ENCODE assay signal across 9 mouse cellular contexts in the genomic region with DNA sequence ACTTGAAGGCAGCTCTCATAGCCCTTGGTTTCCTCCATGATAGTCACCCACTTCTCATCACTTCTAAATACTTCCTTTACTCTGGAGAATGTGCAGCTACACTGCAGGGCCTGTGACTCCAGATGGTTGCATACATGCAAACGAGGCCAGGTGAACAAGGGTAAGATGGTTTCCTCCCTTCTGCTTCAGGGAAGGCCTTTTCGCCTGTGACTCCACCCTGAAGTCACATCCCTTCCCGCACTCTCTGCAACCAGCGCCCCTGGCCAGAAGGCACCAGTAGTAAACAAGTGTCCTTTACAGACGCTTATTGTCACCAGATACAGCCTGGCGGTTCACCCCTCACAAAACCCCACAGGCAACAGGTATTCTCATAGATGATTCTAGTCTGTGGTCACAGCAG. TPM values are rescaled to one million over a fixed set of nuclear protein-coding genes. Genes with fewer than 3 reads are reported as not detected.
DNase-seq lines count a peak whose midpoint lies in the region; ATAC-seq and TF ChIP-seq lines count a peak whose summit lies in the region.
"Had no signal": no experiment of that assay in that cellular context is flagged by ENCODE, and none has a peak within 500 bp of the region (broad histone marks: within the 10 kb centered on the region; RNA-seq: fewer than 3 reads in every experiment).

No protein-coding gene starts in this region.

- 60% methylated on average over 6 of the region's 6 CpGs for WGBS in forebrain, embryonic 16.5 days
- WGBS in limb, embryonic 13.5 days, result 49% methylated on average over 6 of the region's 6 CpGs
- WGBS in neural tube, embryonic 14.5 days, result 63% methylated on average over 6 of the region's 6 CpGs

- peak overlapping the region; percentile 67 for H3K4me3 ChIP-seq in layer of hippocampus, adult 2 months
- peak overlapping the region; percentile 58 for H3K4me3 ChIP-seq in forebrain, embryonic 16.5 days (replicated peaks; ENCODE audit: low read length)
- H3K4me3 ChIP-seq in limb, embryonic 13.5 days, result peak overlapping the region; percentile 64
- no peak overlapping the region for H3K4me3 ChIP-seq in neural tube, embryonic 14.5 days (ENCODE audit: low read depth, low read length)

- H3K9me3 ChIP-seq in forebrain, embryonic 16.5 days (ENCODE audit: control insufficient read depth, low read length), result no peaks in the 10 kb centered on the region
- no peaks in the 10 kb centered on the region for H3K9me3 ChIP-seq in limb, embryonic 13.5 days
- no peaks in the 10 kb centered on the region for H3K9me3 ChIP-seq in neural tube, embryonic 14.5 days (ENCODE audit: control insufficient read depth, low read length)

- no peaks in the 10 kb centered on the region for H3K36me3 ChIP-seq in forebrain, embryonic 16.5 days (ENCODE audit: control insufficient read depth, insufficient read depth)
- no peaks in the 10 kb centered on the region for H3K36me3 ChIP-seq in limb, embryonic 13.5 days
- no peaks in the 10 kb centered on the region for H3K36me3 ChIP-seq in neural tube, embryonic 14.5 days (ENCODE audit: control insufficient read depth, insufficient read depth, low read length)
- H3K36me3 ChIP-seq: G1E had no signal

- DNase-seq in layer of hippocampus, adult 2 months (ENCODE audit: low spot score in 2 of 2), result no peak
- DNase-seq in layer of hippocampus, postnatal 25 days (ENCODE audit: extremely low spot score in 1 of 2, low spot score in 1 of 2), result no peak
- no peak for DNase-seq in right cerebral cortex, postnatal 14 days
- DNase-seq in right cerebral cortex, adult 2 months (ENCODE audit: low spot score in 2 of 2), result no peak
- DNase-seq in left cerebral cortex, postnatal 10 days (ENCODE audit: extremely low spot score in 1 of 2, low spot score in 2 of 2), result no peak

- peak overlapping the region; percentile 82 for H3K4me2 ChIP-seq in forebrain, embryonic 16.5 days (ENCODE audit: low read length)
- peak overlapping the region; percentile 87 for H3K4me2 ChIP-seq in limb, embryonic 13.5 days (replicated peaks)
- H3K4me2 ChIP-seq in neural tube, embryonic 14.5 days (ENCODE audit: low read depth, low read length), result peak overlapping the region; percentile 96; the same call in 1 of the 2 replicates

- H3K27me3 ChIP-seq in forebrain, embryonic 16.5 days (replicated peaks; ENCODE audit: control insufficient read depth, insufficient read depth, low read length), result peaks cover 22% of the 10 kb centered on the region
- H3K27me3 ChIP-seq in limb, embryonic 13.5 days, result peaks cover 52% of the 10 kb centered on the region
- H3K27me3 ChIP-seq in neural tube, embryonic 14.5 days (ENCODE audit: control insufficient read depth, insufficient read depth, low read length), result peaks cover 7% of the 10 kb centered on the region

- H3K9ac ChIP-seq in forebrain, embryonic 16.5 days (replicated peaks; ENCODE audit: low read depth, low read length), result no peak overlapping the region
- peak overlapping the region; percentile 79 for H3K9ac ChIP-seq in limb, embryonic 13.5 days
- no peak overlapping the region for H3K9ac ChIP-seq in neural tube, embryonic 14.5 days (replicated peaks; ENCODE audit: low read depth, low read length)

- intact Hi-C loops in left cerebral cortex, postnatal 10 days (cut with DNase I), result loop anchor here (5.0 kb wide), 1 partner anchor 142 kb away; no protein-coding TSS in a partner anchor

- no peak for TF ChIP-seq CTCF in layer of hippocampus, adult 2 months (conservative IDR thresholded peaks at IDR 0.05)

- H3K4me1 ChIP-seq in forebrain, embryonic 16.5 days (replicated peaks; ENCODE audit: control insufficient read depth, insufficient read depth, low read length), result peaks cover 28% of the 10 kb centered on the region
- peaks cover 44% of the 10 kb centered on the region for H3K4me1 ChIP-seq in limb, embryonic 13.5 days
- 0 out of 2 replicates have a peak, but pooled peaks cover 14% of the 10 kb centered on the region for H3K4me1 ChIP-seq in neural tube, embryonic 14.5 days (ENCODE audit: control insufficient read depth, insufficient read depth, low read length)

- H3K27ac ChIP-seq in layer of hippocampus, adult 2 months, result peak overlapping the region; percentile 75
- H3K27ac ChIP-seq in forebrain, embryonic 16.5 days (ENCODE audit: low read length), result no peak overlapping the region
- H3K27ac ChIP-seq in limb, embryonic 13.5 days, result no peak overlapping the region
- H3K27ac ChIP-seq in neural tube, embryonic 14.5 days (ENCODE audit: low read depth, low read length), result no peak overlapping the region

- no peak for ATAC-seq in forebrain, embryonic 16.5 days
- no peak for ATAC-seq in limb, embryonic 13.5 days (ENCODE audit: low FRiP score, low read depth)
- no peak for ATAC-seq in neural tube, embryonic 14.5 days (ENCODE audit: low read depth)

RNA-seq across cellular contexts. Expression of gene Pxdc1, which starts 2.9 kb away (rescaled TPM):
- total RNA-seq in layer of hippocampus, adult 2 months (2021), result 10 to 100 TPM; 11.8 to 18.4 TPM
- 10 to 100 TPM; 15.5 to 20.8 TPM for total RNA-seq in layer of hippocampus, postnatal 25 days (2021)
- 5.2 and 10.0 TPM in 2 replicates for polyA plus RNA-seq in forebrain, embryonic 16.5 days (2015; fragmentation: Nextera tagmentation; extraction: Ambion mirVana)
- polyA plus RNA-seq in limb, embryonic 13.5 days (2015; fragmentation: Nextera tagmentation; extraction: Ambion mirVana), result 14.2 and 16.3 TPM in 2 replicates
- polyA plus RNA-seq in neural tube, embryonic 14.5 days (2014; fragmentation: Nextera tagmentation; extraction: Ambion mirVana), result 6.1 and 8.7 TPM in 2 replicates
- total RNA-seq in left cerebral cortex, postnatal 10 days (2021), result 10 to 100 TPM; 10.2 to 10.8 TPM
- polyA plus RNA-seq: G1E had no signal
